Mouse (Mus musculus): ENCODE data around the gene Etl4.

DNA sequence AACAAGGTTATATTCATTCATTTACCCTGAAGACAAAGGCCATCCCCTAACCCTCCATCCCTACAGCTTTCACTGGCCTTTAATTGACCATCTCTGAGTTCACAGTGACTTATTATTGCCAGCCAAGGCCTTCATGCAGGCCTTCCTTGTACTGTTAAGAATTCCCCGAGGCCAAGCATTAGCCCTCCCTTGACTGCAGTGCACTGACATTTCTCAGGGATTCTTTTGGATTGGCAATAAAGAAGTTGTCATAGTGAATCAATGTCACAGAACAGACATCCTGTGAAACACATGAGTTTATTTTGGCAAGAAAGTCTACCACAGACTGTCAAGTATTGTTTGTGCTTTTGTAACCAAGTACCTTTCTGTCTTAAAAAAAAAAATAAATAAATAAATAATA, 257.5 kb downstream of the Etl4 start:
- TF ChIP-seq POLR2A (IDR thresholded peaks at IDR 0.05; ENCODE audit: low read depth, low read length), result no peak
- no peak for TF ChIP-seq CTCF (IDR thresholded peaks at IDR 0.05; ENCODE audit: extremely low read depth, insufficient read length, insufficient replicate concordance, low read depth, low read length)

All from small intestine, adult 2 months (tissue).